Mouse (Mus musculus) urinary bladder, postnatal 4 days (tissue): ENCODE results near the gene Slc41a1.
"Not testable (repeated sequence)": the region's sequence is repeated elsewhere in the genome, so short reads cannot be mapped to it uniquely, and the experiment has no call there.

Experiments
- DNase-seq, 2 experiments: peaks; one replicate each; pipeline ENCODE4 v3.0.0; 2021 to 2022; ENCODE audit warnings: low spot score in 2 of 2

Slc41a1 gene

DNA sequence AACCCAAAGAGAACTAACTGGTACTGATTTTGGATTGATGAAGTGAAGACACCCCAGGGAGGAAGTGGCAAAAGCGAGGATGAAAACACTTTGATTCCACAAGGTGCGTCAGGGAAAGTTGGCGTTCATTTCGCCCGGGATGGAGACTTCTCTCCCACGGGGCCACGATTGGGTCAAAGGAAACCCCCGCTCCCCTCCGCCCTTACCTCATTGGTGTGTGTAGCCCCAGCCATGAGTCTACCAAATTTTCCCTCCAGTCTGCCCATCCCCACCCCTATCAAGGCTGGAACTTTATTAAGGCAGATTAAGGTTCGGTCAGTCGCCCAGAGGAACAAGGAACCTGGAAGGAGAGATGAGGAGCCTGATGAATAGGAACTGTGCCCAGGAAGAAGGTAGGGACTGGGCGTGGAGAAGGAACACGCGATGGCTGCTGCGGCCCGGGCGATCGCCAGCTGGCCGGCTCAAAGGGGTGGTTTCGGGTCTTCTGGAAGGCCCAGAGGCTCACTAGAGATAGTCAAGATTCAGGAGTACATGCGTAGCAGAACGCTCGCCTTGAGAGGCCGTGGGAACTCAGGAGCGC lies at the start of gene Slc41a1:
Slc41a1 (plus strand) TSS at position 287 of the 580 bp plus-strand sequence.
- DNase-seq: no peak

DNA sequence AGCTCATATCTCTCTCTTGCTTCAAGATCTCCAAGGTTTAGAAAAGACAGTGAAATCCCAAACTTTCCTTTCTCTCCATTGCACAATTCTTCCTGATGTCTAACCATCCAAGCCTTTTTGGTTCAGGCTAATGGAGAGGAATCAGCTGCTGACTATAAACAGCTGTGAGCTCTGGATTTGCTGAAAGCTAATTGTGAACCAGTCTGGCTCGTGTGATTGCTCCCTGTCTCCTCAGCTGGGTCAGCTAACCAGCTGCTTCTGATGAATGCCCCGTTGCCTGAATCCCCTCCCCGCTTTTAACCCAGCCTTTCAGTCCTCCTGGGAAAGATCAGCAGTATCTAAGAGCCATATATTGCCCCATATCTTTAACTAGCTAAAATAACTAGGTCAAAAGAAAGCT lies 32.7 kb upstream of the Slc41a1 start:
- no peak for DNase-seq

DNA sequence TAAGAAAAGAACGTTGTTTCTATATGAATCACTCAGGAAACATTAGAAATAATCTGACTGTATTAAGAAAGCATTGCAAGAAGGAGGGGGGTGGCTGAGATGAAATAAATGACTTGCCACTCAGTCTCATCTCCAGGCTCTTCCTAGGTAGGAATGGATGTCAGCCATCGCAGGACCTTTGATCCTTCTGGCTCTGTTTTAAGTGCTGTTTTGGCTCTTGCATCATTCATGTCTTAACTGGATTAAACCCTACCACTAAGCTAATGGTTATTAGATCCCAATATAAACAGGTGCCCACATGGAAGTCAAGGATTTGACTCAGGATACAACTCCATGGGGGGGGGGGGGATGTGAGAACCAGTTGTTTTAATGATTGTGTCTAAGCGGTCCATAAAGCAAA lies 32.1 kb upstream of the Slc41a1 start:
- DNase-seq: no peak

DNA sequence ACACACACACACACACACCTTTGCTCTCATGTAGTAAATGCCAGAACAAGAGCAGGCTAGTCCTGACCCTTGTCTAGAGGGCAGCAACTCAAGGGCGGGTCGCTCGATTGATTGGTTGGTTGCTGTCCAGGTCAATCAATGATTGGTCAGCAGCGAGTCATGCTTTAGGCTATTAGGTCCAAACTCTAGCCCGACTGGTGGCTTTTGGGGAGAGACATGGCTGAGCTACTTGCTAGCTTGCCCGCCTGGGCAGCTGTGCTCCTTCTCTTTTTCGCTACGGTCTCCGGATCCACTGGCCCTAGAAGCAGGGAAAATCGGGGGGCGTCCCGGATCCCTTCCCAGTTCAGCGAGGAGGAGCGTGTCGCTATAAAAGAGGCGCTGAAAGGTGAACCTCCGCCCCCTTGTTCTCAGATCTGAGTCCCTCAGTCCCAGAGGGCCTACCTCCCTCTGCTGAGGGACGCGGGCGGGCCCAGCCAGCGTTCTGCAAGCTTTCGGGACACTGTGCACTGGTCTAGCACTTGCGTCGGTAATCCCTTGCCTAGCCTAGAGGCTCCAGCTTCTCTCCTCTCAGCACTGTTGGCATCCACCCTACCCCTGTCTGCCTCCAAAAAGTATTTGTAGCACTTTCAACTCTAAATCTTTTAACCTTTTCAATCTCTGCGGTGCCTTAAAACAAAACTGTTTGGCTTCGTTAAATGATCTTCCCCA lies 29.9 kb upstream of the Slc41a1 start, which contains the start of gene Pm20d1:
Pm20d1 (plus strand) TSS at position 180 of the 708 bp plus-strand sequence.
- DNase-seq: peak; percentile 54 to 69

GRCm38 (mm10) chr1:131800001-131800400 lies 27.3 kb upstream of the Slc41a1 start:
- DNase-seq: no peak

GRCm38 (mm10) chr1:131801071-131801470 lies 26.2 kb upstream of the Slc41a1 start:
- DNase-seq: peak in 1 of 2 experiments; percentile 13

DNA sequence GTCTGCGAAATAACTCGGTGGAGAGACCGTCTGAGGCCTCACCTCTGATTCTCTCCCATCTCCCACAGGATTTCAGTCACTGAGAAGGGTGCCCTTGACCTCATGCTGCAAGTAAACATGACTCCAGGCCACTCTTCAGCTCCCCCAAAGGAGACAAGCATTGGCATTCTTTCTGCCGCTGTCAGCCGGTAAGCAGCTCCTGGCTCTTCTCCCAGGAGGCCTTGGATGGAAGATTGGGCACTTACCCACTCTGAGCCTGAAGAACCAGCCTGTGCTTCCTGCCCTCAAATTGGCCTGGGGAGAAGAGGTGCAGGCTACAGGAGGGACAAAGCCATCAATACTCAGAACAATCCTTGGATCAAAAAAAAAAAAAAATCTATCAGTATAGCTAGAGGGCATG lies 24.6 kb upstream of the Slc41a1 start:
- DNase-seq: peak; percentile 17 to 33

DNA sequence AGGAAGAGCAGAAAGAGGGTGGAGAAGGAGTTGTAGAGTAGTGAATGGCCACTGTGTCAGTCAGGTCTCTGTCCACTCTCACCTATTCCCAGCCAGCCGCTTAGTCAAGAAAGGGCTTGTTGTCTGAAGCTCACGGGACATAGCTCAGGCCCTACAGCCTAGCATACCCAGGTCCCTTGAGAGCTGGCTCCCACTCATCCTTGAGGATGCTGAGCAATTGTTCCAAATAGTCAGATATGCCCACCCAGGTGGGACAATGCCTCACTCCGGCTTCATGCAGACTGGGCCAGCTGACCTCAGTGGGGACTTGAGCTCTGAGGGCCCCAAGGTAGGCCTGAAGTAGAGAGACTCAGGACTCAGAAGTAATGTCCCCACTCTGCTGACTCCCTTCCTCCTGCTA lies 23.1 kb upstream of the Slc41a1 start:
- peak; percentile 13 to 54 for DNase-seq

- DNase-seq: no peak
These were observed 18.3 kb upstream of the Slc41a1 start for GRCm38 (mm10) chr1:131808986-131809385.

DNA sequence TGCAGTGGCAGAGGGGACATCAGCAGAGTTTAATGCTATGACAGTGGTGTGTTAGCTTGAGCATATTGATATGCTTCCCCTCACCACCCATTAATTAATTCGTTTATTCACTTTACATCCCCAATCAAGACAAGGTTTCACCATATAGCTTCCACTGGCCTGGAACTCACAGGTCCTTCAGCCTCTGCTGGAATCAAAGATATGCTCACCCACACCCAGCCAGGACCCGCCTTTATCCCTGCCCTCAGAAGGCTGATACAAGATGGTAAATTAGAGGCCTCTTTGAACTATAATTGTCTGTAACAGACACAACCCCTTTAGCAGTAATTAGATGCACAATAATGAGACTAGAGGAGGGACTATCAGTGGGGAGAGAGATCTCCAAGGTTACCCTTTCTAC lies 17.6 kb upstream of the Slc41a1 start:
- no peak for DNase-seq

- no peak for DNase-seq
These were observed 15.9 kb upstream of the Slc41a1 start for GRCm38 (mm10) chr1:131811393-131811792.

DNA sequence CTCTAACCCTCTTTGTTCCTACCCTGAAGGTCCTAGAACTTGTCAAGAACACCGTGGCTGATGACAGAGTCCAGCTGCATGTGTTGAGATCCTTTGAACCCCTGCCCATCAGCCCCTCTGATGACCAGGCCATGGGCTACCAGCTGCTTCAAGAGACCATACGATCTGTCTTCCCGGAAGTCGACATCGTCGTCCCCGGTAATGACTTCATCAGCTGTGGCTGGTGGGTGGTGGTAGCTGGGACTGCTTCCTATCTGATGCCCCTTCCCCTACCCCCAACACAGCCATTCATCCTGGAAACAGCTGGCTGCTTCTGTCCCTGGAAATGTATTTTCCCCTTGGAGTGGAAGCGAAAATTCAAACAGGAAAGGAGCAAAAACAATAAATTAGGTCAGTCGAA lies 15.3 kb upstream of the Slc41a1 start:
- no peak for DNase-seq

- no peak for DNase-seq
These were observed 14.5 kb upstream of the Slc41a1 start for GRCm38 (mm10) chr1:131812631-131813295.

GRCm38 (mm10) chr1:131813731-131814130 lies 13.6 kb upstream of the Slc41a1 start:
- no peak for DNase-seq

- no peak for DNase-seq
These were observed 13.1 kb upstream of the Slc41a1 start for GRCm38 (mm10) chr1:131814191-131814590.

DNA sequence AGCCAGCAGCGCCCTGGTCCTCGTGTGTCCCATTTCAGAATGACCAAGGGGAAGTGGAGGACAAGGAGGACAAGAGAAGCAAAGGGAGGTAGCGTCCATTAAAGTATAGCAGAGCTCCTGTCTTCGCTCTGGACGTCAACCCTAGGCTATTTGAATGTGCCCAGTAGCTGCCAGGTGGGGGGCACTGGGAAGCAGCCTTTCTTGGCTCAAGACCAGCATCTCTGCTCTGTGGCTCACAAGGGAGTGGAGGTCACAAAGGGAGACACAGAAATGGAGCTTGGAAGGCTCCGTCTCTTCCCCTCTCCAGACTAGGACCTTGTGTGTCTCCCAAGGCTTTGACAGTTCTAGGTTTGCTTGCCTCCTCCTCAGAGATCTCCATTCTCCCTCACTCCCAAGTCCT lies 10.4 kb upstream of the Slc41a1 start:
- DNase-seq: no peak

GRCm38 (mm10) chr1:131820353-131820752 lies 6.9 kb upstream of the Slc41a1 start:
- DNase-seq: not testable (repeated sequence)

DNA sequence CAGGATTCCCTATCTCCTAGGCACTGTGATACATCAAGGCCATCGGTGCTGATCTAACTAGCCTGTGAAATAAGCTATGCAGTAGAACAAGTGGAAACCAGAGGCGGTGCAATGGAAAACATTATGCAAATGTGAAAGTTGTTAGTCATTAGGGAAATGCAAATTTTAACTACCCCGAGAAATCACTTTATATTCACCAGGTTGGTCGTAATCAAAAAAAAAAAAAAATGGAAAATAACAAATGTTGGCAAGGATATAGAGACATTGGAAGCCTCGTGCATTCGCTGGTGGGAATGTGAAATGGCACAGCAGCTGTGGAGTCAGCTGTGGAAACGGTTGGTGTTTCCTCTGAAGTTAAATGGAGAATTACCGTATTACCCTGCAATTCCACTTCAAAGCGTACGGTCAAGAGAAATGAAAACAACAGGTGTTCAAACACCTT lies 6.4 kb upstream of the Slc41a1 start:
- DNase-seq: no peak

DNA sequence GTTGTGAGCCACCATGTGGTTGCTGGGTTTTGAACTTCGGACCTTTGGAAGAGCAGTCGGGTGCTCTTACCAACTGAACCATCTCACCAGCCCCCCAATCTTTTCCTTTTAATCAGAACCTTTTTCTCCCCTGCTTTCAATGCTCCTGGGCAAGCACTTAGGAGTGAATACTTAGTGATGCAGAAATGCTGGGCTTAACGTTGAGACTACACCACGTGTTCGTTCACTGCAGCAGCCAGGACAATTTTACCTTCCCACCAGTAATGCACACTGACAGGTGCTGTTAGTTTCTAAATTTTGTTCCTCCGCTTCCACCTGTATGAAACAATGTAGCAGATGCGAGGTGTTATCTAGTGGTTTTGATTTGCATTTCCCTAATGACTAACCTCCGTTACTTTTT lies 5.0 kb upstream of the Slc41a1 start:
- DNase-seq: no peak

- DNase-seq: no peak
These were observed 4.3 kb upstream of the Slc41a1 start for GRCm38 (mm10) chr1:131822856-131823492.

DNA sequence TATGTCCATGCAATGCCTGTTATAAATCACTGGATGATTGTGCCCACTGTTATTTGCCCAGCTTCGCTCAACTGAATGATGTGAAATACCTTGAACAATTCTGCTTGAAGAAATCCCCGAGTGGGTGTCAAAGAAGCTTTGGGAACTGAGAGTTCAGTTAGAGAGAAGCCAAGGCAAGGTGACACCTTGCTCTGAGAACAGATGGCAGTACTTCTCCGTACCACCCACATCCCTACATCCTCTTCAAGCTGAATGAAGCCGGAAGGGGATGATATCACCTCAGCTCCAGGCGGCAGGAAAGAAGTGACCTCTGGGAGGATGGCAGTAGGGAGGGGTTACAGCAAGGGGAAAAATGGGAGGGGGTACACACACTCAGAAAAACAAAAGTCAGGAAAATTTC lies 3.7 kb upstream of the Slc41a1 start:
- DNase-seq: no peak

GRCm38 (mm10) chr1:131824528-131825181 lies 2.6 kb upstream of the Slc41a1 start:
- DNase-seq: no peak
